Mouse (Mus musculus): ENCODE results near the gene Cpa2.

GRCm38 (mm10) chr6:30562132-30562531 lies 20.8 kb downstream of the Cpa2 start:
- no peak for TF ChIP-seq CTCF (conservative IDR thresholded peaks at IDR 0.05; ENCODE audit: insufficient read depth, insufficient read length, low read depth, low read length)
- TF ChIP-seq POLR2A (IDR thresholded peaks at IDR 0.05; ENCODE audit: low read depth, low read length), result no peak
